Mouse (Mus musculus) brain, embryonic 14.5 days (tissue): ENCODE data around the gene Npvf.

Source experiments
- CTCF ChIP-seq: fragments of 200-500 bp; IDR thresholded peaks from 2 replicates; pipeline ENCODE4 v1.5.1; 2012; ENCODE audit warnings: inconsistent platforms, mild to moderate bottlenecking, moderate library complexity, borderline replicate concordance; ENCODE audit not compliant: insufficient read depth, insufficient read length; ENCODE audit errors: extremely low read depth
- POLR2A ChIP-seq: fragments of 200-500 bp; IDR thresholded peaks from 2 replicates; pipeline ENCODE4 v1.6.1; 2012; ENCODE audit warnings: mild to moderate bottlenecking, inconsistent platforms, borderline replicate concordance; ENCODE audit not compliant: poor library complexity, insufficient read depth, insufficient read length, severe bottlenecking; ENCODE audit errors: extremely low read depth

GRCm38 (mm10) chr6:50601620-50602019, 52.6 kb downstream of the Npvf start:
- TF ChIP-seq CTCF (peak; percentile 62), POLR2A (no peak)
